Mouse (Mus musculus) spleen, postnatal 10 days (tissue): ENCODE data around the gene Limch1.

Experiments used
- DNase-seq, 2 experiments: peaks; one replicate each; pipeline ENCODE4 v3.0.0; 2021 to 2022; ENCODE audit warnings: low spot score in 2 of 2

The Limch1 gene

DNA sequence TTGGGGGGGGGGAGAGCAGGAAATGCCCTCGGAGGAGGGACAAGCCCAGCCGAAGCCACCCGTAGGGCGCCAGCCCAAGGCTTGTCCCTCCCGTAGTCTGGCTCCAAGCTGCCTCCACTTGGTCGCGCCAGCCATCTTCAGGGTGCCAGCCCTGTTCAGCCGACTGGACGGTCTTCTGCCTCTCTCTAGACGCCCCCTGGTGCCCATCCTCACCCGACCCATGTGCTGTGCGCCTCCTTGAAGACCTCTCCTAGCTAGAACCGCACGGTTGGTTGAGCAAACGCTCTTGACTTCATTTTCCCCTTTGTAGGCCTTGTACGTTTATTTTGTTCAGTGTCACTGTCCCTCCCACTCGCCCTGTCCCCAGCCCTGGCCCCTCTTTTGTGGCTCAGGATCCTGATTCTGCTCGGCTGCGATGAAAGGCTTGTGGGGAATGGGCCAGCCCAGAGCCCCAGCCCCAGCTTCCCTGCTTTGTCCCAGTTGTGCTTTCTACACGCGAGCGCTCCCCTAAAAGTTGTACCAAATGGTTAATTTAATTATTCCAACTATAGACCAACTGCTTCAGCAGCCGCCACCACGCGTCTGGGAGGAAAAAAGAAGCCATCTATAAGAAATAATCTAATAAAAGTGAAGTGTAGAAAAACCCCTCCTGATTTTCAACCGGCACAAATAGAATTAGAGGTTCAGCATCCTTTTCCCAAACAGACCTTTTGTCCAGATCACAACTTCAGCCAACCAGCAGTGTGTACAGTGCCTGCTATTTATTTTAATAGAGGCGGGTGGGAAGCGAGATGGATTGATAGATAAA is 356.4 kb downstream of the Limch1 start:
- DNase-seq = peak in 1 of 2 experiments; percentile 21

DNA sequence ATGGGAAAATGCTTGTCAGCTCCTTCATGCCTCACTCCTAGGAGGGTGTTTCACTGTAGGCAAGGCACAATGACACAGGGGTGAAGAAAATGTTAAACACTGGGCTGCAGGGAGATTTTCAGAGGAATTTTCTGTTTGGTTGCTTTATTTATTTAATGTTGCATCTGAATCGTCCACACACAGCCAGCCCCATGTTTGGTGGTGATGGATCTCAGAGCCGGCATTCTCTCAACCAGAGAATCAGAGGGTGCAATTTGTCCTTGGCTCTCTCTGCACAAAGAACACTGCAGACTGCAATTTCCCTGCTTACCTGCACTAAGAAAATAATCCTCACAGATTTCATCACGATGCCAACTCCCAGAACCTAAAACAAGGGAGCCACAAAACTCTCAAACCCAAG is 357.4 kb downstream of the Limch1 start:
- no peak for DNase-seq

DNA sequence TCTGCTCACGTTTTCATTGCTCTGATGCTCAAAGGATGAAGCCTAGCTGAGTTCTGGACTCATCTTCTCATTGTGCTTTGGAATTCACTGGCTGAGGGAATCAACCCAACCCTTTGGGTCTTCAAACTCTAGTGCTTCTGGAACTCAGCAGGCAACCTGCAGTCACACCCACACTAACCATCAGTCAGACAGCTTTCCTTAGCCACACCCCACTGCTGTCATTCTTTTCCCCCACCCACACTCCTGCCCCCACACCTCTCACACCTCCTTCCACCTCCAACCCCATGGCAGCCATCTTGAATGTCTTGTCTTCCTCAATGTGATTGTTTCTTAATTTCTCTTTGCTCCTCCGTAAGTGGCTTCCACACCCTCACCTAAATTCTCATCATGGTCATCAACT is 360.6 kb downstream of the Limch1 start:
- DNase-seq = no peak
